Comparison of ENCODE assay signal across 7 mouse cellular contexts in genomic region chr8:71813239-71813638, GRCm38 (mm10).
DNase-seq lines count a peak whose midpoint lies in the region; ATAC-seq and TF ChIP-seq lines count a peak whose summit lies in the region.
"Not testable (repeated sequence)": the region's sequence is repeated elsewhere in the genome, so short reads cannot be mapped to it uniquely, and the experiment has no call there.

No protein-coding gene starts in this region.

- not testable (repeated sequence) for TF ChIP-seq CTCF in hindbrain, postnatal 0 days (IDR thresholded peaks at IDR 0.05; ENCODE audit: low read depth); liver, postnatal 0 days (IDR thresholded peaks at IDR 0.05; ENCODE audit: low read depth)

- TF ChIP-seq EP300 in liver, postnatal 0 days (IDR thresholded peaks at IDR 0.05; ENCODE audit: low read depth) = not testable (repeated sequence)

- H3K27me3 ChIP-seq in embryonic facial prominence, embryonic 10.5 days (replicated peaks; ENCODE audit: low read depth, poor library complexity, severe bottlenecking); heart, embryonic 10.5 days (ENCODE audit: insufficient read depth, poor library complexity, severe bottlenecking); hindbrain, postnatal 0 days (ENCODE audit: insufficient read depth, low read length); liver, postnatal 0 days (ENCODE audit: insufficient read depth, low read length); splenic B cell, adult 2 months (ENCODE audit: control insufficient read depth, insufficient read depth, low read length, poor library complexity, severe bottlenecking): not testable (repeated sequence)

- whole genome bisulfite sequencing in embryonic facial prominence, embryonic 10.5 days = 91% methylated on average over 8 of the region's 8 CpGs
- WGBS in heart, embryonic 10.5 days = 84% methylated on average over 8 of the region's 8 CpGs
- WGBS in hindbrain, postnatal 0 days = 91% methylated on average over 8 of the region's 8 CpGs
- WGBS in liver, postnatal 0 days (ENCODE audit: insufficient replicate concordance) = 86% methylated on average over 8 of the region's 8 CpGs

- ATAC-seq in hindbrain, postnatal 0 days; liver, postnatal 0 days: not testable (repeated sequence)

- H3K27ac ChIP-seq in embryonic facial prominence, embryonic 10.5 days (replicated peaks); heart, embryonic 10.5 days; hindbrain, postnatal 0 days; liver, postnatal 0 days (ENCODE audit: low read depth): not testable (repeated sequence)

- peak; percentile 2 for DNase-seq in 3T3-L1 (ENCODE audit: low read depth, low spot score)
- peak; percentile 3 for DNase-seq in embryo, embryonic 10 days (ENCODE audit: low spot score)
- peak; percentile 10 for DNase-seq in embryonic facial prominence, embryonic 10.5 days (ENCODE audit: low spot score)
- peak; percentile 84 for DNase-seq in heart, embryonic 10.5 days (ENCODE audit: low spot score)
- peak; percentile 0 for DNase-seq in hindbrain, postnatal 0 days (ENCODE audit: low spot score)
- DNase-seq in liver, postnatal 0 days = peak; percentile 13
- DNase-seq in splenic B cell, adult 2 months (ENCODE audit: low read depth, low spot score) = peak; percentile 3

- not testable (repeated sequence) for H3K9ac ChIP-seq in hindbrain, postnatal 0 days (replicated peaks; ENCODE audit: low read length); liver, postnatal 0 days (replicated peaks)

- not testable (repeated sequence) for H3K36me3 ChIP-seq in embryonic facial prominence, embryonic 10.5 days (replicated peaks); heart, embryonic 10.5 days; hindbrain, postnatal 0 days (ENCODE audit: insufficient read depth, low read length); liver, postnatal 0 days (replicated peaks; ENCODE audit: insufficient read depth, low read length); splenic B cell, adult 2 months (ENCODE audit: control insufficient read depth, insufficient read depth, low read length, poor library complexity, severe bottlenecking)

- H3K9me3 ChIP-seq in embryonic facial prominence, embryonic 10.5 days; heart, embryonic 10.5 days; hindbrain, postnatal 0 days (ENCODE audit: low read length); liver, postnatal 0 days (ENCODE audit: low read length): not testable (repeated sequence)

- not testable (repeated sequence) for H3K4me2 ChIP-seq in hindbrain, postnatal 0 days (ENCODE audit: low read depth, low read length); liver, postnatal 0 days (ENCODE audit: low read depth, low read length)

- H3K4me1 ChIP-seq in embryonic facial prominence, embryonic 10.5 days; heart, embryonic 10.5 days; hindbrain, postnatal 0 days (ENCODE audit: insufficient read depth, low read length); liver, postnatal 0 days (ENCODE audit: insufficient read depth): not testable (repeated sequence)

- not testable (repeated sequence) for H3K4me3 ChIP-seq in embryonic facial prominence, embryonic 10.5 days; heart, embryonic 10.5 days; hindbrain, postnatal 0 days (ENCODE audit: low read length); liver, postnatal 0 days (ENCODE audit: low read depth, low read length)

Comparison
In these comparisons a context has a peak if more than half of its experiments do, and no peak if none do; other contexts are left out.
1. DNase-seq: peak in every context shown above with its lines; median percentile 84 in heart, embryonic 10.5 days; 13 in liver, postnatal 0 days; 10 in embryonic facial prominence, embryonic 10.5 days; 3 in embryo, embryonic 10 days; 3 in splenic B cell, adult 2 months; 2 in 3T3-L1; 0 in hindbrain, postnatal 0 days.